Mouse (Mus musculus): ENCODE data around the gene Dcun1d1. TPM values are rescaled to one million over a fixed set of nuclear protein-coding genes. Genes with fewer than 3 reads are reported as not detected.

The Dcun1d1 gene
- total and polyA plus RNA-seq, 3 experiments: 32.6 to 72.4 (median 42.3) TPM

DNA sequence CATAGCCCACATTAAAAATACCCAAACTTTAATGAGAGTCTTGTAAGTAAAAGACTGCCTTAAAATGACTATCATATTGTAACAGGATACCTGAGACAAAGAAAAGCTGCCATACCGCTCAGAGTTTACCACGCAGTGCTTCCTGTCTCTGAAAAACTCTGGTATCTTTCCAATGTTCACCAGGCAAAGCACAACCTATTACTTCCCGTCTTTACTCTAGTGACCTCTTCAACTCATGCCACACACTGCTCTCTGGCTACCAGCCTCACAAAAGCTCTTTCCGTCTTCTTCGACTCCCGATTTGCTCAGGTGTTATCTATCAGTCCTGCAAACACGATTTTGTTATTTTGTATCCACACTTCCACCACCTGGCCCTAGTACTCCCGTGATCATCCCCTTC, 7.4 kb downstream of the Dcun1d1 start:
- no peak for DNase-seq (ENCODE audit: extremely low read depth)
- Histone ChIP-seq H3K4me2 (ENCODE audit: insufficient read depth, low read depth, poor library complexity, severe bottlenecking) (peak overlapping the region; percentile 71; the same call in 1 of the 2 replicates), H3K79me2 (replicated peaks; ENCODE audit: control insufficient read depth, extremely low read depth, insufficient read depth, poor library complexity, severe bottlenecking) (peaks cover 61% of the 10 kb centered on the region), H3K27me3 (replicated peaks) (no peaks in the 10 kb centered on the region), H3K9ac (ENCODE audit: insufficient read depth, low read depth) (peak overlapping the region; percentile 39), H3K4me1 (ENCODE audit: control insufficient read depth in 1 of 2, insufficient read depth in 2 of 2) (peaks cover 5 to 40% of the 10 kb centered on the region in 2 experiments), H3K9me3 (replicated peaks; ENCODE audit: low read length) (no peaks in the 10 kb centered on the region), H3K36me3 (replicated peaks in 1 of 2; ENCODE audit: control insufficient read depth in 1 of 2, insufficient read depth in 1 of 2, low read length in 1 of 2) (peaks cover 0 to 14% of the 10 kb centered on the region in 2 experiments), H3K4me3 (replicated peaks in 1 of 3; ENCODE audit: low read depth in 2 of 3, low read length in 2 of 3, poor library complexity in 1 of 3) (peak overlapping the region in 2 of 3 experiments; percentile 21 to 39), H3K27ac (ENCODE audit: insufficient read depth, low read depth) (no peak overlapping the region)
- dilution Hi-C loops (cut with MboI; ENCODE audit: extremely low pct_ligation_motif_present, extremely low pct_unique_long_range_greater_than_20kb, low sequenced_read_pairs) (no loop called here), in situ Hi-C loops (cut with MboI; ENCODE audit: low pct_ligation_motif_present, low pct_unique_long_range_greater_than_20kb, low sequenced_read_pairs) (no loop called here)
- TF ChIP-seq HCFC1 (IDR thresholded peaks at IDR 0.05; ENCODE audit: low read depth, low read length) (no peak), CHD1 (IDR thresholded peaks at IDR 0.05; ENCODE audit: low read depth, low read length) (no peak), MAX (IDR thresholded peaks at IDR 0.05; ENCODE audit: low read length) (no peak), ZMIZ1 (IDR thresholded peaks at IDR 0.05; ENCODE audit: low read depth, low read length) (no peak), POLR2AphosphoS2 (IDR thresholded peaks at IDR 0.05; ENCODE audit: low read depth, low read length) (no peak), ETS1 (conservative IDR thresholded peaks at IDR 0.05; ENCODE audit: low read depth, low read length) (no peak), ZC3H11A (IDR thresholded peaks at IDR 0.05; ENCODE audit: low read depth, low read length) (no peak), RCOR1 (conservative IDR thresholded peaks at IDR 0.05; ENCODE audit: low read depth, low read length) (no peak), CTCF (conservative IDR thresholded peaks at IDR 0.05 in 1 of 2, IDR thresholded peaks at IDR 0.05 in 1 of 2; ENCODE audit: low read depth in 2 of 2, low read length in 2 of 2) (no peak)

GRCm38 (mm10) chr3:35929406-35929805, 7.8 kb downstream of the Dcun1d1 start:
- no peak for DNase-seq (ENCODE audit: extremely low read depth)
- no peak overlapping the region; the same call in 1 of the 2 replicates for H3K9ac ChIP-seq (ENCODE audit: insufficient read depth, low read depth)
- peaks cover 58% of the 10 kb centered on the region for H3K79me2 ChIP-seq (replicated peaks; ENCODE audit: control insufficient read depth, extremely low read depth, insufficient read depth, poor library complexity, severe bottlenecking)
- H3K36me3 ChIP-seq (replicated peaks in 1 of 2; ENCODE audit: control insufficient read depth in 1 of 2, insufficient read depth in 1 of 2, low read length in 1 of 2): peaks cover 0 to 11% of the 10 kb centered on the region in 2 experiments
- peaks cover 3 to 36% of the 10 kb centered on the region in 2 experiments; a peak in 3 of 4 replicates for H3K4me1 ChIP-seq (ENCODE audit: control insufficient read depth in 1 of 2, insufficient read depth in 2 of 2)
- 0 out of 2 replicates have a peak overlapping the region, but pooled peaks have one; percentile 71 for H3K4me2 ChIP-seq (ENCODE audit: insufficient read depth, low read depth, poor library complexity, severe bottlenecking)
- no peak for TF ChIP-seq SMC3 (IDR thresholded peaks at IDR 0.05; ENCODE audit: low read depth, low read length)
- no peaks in the 10 kb centered on the region for H3K9me3 ChIP-seq (replicated peaks; ENCODE audit: low read length)
- H3K27ac ChIP-seq (ENCODE audit: insufficient read depth, low read depth): no peak overlapping the region
- in situ Hi-C loops (cut with MboI; ENCODE audit: low pct_ligation_motif_present, low pct_unique_long_range_greater_than_20kb, low sequenced_read_pairs): no loop called here
- dilution Hi-C loops (cut with MboI; ENCODE audit: extremely low pct_ligation_motif_present, extremely low pct_unique_long_range_greater_than_20kb, low sequenced_read_pairs): no loop called here
- peak overlapping the region in 2 of 3 experiments; percentile 21 to 39 for H3K4me3 ChIP-seq (replicated peaks in 1 of 3; ENCODE audit: low read depth in 2 of 3, low read length in 2 of 3, poor library complexity in 1 of 3)
- H3K27me3 ChIP-seq (replicated peaks): no peaks in the 10 kb centered on the region

DNA sequence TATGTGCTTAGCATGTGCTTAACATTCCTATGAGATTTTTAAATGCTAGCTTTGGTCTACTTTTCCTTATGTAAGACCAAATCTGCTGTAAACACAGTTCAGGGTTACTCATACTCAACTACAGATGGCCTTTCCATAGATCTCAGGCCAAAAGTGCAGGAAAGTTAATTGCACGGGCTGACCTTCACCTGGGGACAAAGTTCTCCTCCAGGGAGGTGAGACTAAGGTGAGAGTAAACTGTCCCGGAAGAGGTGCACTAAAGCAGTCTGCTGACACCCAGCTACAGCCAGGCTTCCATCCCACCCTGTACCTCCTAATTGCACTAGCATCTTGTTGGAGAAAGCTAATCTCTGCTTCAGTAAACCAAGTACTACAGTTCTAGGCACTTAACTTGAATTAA, 11.4 kb downstream of the Dcun1d1 start:
- no peak for DNase-seq (ENCODE audit: extremely low read depth)
- in situ Hi-C loops (cut with MboI; ENCODE audit: low pct_ligation_motif_present, low pct_unique_long_range_greater_than_20kb, low sequenced_read_pairs): no loop called here
- Histone ChIP-seq H3K36me3 (replicated peaks in 1 of 2; ENCODE audit: control insufficient read depth in 1 of 2, insufficient read depth in 1 of 2, low read length in 1 of 2) (peaks cover 0 to 24% of the 10 kb centered on the region in 2 experiments), H3K9me3 (replicated peaks; ENCODE audit: low read length) (no peaks in the 10 kb centered on the region), H3K4me2 (ENCODE audit: insufficient read depth, low read depth, poor library complexity, severe bottlenecking) (no peak overlapping the region), H3K27ac (ENCODE audit: insufficient read depth, low read depth) (no peak overlapping the region), H3K4me3 (replicated peaks in 1 of 3; ENCODE audit: low read depth in 2 of 3, low read length in 2 of 3, poor library complexity in 1 of 3) (no peak overlapping the region), H3K4me1 (ENCODE audit: control insufficient read depth in 1 of 2, insufficient read depth in 2 of 2) (peaks cover 0 to 67% of the 10 kb centered on the region in 2 experiments; a peak in 3 of 4 replicates), H3K9ac (ENCODE audit: insufficient read depth, low read depth) (no peak overlapping the region), H3K79me2 (replicated peaks; ENCODE audit: control insufficient read depth, extremely low read depth, insufficient read depth, poor library complexity, severe bottlenecking) (peaks cover 45% of the 10 kb centered on the region), H3K27me3 (replicated peaks) (no peaks in the 10 kb centered on the region)
- dilution Hi-C loops (cut with MboI; ENCODE audit: extremely low pct_ligation_motif_present, extremely low pct_unique_long_range_greater_than_20kb, low sequenced_read_pairs): no loop called here
- TF ChIP-seq USF1 (IDR thresholded peaks at IDR 0.05; ENCODE audit: low read depth, low read length) (no peak), CHD1 (IDR thresholded peaks at IDR 0.05; ENCODE audit: low read depth, low read length) (no peak), GABPA (IDR thresholded peaks at IDR 0.05; ENCODE audit: insufficient replicate concordance, low read depth, low read length) (no peak), CTCF (conservative IDR thresholded peaks at IDR 0.05 in 1 of 2, IDR thresholded peaks at IDR 0.05 in 1 of 2; ENCODE audit: low read depth in 2 of 2, low read length in 2 of 2) (no peak), RAD21 (IDR thresholded peaks at IDR 0.05; ENCODE audit: low read depth, low read length) (no peak), SIN3A (IDR thresholded peaks at IDR 0.05; ENCODE audit: low read length) (no peak), MAX (IDR thresholded peaks at IDR 0.05; ENCODE audit: low read length) (no peak), MYC (IDR thresholded peaks at IDR 0.05; ENCODE audit: low read depth, low read length) (no peak), ZMIZ1 (IDR thresholded peaks at IDR 0.05; ENCODE audit: low read depth, low read length) (no peak), NRF1 (IDR thresholded peaks at IDR 0.05; ENCODE audit: low read depth, low read length) (no peak), CHD2 (IDR thresholded peaks at IDR 0.05; ENCODE audit: low read length) (no peak), RCOR1 (conservative IDR thresholded peaks at IDR 0.05; ENCODE audit: low read depth, low read length) (no peak), MAFK (IDR thresholded peaks at IDR 0.05; ENCODE audit: insufficient replicate concordance, low read length) (no peak), ZNF384 (IDR thresholded peaks at IDR 0.05; ENCODE audit: low read depth, low read length) (no peak), E2F4 (IDR thresholded peaks at IDR 0.05; ENCODE audit: insufficient replicate concordance, low read depth, low read length) (no peak), USF2 (conservative IDR thresholded peaks at IDR 0.05; ENCODE audit: low read depth, low read length) (no peak)

Data from CH12.LX (cell line).